Mouse (Mus musculus): Measurements from ENCODE around the gene Ndufa11.

Gene Ndufa11

DNA sequence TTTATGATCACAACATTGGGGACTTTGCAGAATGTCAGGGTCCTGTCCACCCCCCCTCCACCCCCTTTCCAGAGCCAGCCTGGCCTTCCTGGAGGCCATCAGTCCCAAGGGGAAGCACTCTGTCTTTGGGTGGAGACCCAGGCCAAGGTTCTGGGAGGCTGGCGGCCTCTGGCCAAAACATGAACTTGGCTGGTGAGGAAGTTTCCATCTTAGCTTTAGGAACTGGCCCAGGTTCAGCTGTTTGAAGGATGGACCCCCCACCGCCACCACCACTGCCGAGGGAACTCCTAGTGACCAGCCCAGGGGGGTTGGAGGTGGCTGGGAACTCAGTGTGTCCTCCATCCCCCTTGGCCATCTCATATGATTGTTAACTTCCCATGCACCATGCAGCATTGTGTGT lies 43.5 kb downstream of the Ndufa11 start:
- no peak for DNase-seq

DNA sequence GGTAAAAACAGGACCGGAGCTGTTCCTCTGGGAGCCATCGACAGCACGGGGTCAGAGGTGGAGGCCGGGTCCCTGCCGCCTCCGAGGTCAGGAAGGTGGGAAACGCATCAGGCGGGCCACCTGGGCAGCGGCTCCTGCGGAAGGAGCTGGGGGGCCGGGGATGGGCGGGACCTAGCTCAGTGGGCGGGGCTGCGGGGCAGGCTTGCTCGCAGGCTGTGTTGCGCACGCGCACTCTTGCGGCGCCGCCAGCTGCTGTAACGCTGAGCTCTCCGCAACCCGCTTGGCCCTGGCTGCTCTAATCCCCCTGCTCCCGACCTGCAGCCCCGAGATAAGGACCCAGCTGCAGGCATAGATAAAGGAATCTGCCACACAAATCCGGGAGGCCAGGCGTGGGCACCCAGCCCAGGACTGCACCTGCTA lies 44.4 kb downstream of the Ndufa11 start:
- peak; percentile 92 for DNase-seq

DNA sequence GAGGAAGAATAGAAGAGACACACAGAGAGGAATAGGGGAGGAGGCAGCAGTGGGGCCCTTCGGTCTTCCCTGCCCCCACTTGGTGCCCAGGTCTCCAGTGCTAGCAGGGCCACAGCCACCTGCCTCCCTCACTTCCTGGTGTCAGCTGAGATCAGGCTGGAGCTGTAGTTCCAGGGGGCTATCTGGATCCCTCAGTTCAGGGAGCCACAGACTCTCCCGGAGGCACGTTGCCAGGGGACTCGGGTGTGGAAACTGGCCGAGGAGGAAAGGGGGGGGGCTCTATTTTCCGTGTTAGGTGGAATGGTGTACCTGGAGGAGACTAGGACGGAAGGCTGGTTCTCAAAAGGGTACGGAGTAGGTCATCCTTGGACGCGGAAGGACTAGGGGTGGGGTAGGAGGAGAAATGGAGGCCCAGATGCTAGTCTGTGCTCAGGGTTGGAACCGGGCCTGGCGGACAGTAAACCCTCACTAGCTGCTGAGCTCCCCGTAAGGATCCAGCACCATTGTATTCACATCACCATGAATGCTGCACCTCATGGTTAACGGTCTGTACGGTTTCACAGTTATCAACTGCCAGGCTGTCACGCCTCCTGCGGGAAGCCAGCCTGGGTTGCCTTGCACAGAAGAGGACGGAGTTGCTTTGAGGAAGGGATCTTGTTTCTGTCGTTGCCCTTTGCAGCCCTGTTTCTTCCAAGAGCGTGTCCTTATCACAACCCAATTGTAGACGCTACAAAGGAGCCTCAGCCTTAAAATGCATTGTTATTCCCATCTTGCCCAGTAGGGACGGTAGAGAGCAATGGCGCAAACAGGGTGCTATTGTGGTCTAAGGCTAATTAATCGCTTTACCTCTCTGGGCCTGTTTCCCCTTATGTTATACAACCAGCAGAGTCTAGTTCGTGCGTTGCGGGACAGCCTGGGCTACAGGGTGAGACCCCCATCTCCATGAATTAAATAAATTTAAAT lies 45.5 kb downstream of the Ndufa11 start:
- DNase-seq, result peak; percentile 53

GRCm38 (mm10) chr17:56763741-56764250 lies 46.2 kb downstream of the Ndufa11 start:
- DNase-seq, result no peak

DNA sequence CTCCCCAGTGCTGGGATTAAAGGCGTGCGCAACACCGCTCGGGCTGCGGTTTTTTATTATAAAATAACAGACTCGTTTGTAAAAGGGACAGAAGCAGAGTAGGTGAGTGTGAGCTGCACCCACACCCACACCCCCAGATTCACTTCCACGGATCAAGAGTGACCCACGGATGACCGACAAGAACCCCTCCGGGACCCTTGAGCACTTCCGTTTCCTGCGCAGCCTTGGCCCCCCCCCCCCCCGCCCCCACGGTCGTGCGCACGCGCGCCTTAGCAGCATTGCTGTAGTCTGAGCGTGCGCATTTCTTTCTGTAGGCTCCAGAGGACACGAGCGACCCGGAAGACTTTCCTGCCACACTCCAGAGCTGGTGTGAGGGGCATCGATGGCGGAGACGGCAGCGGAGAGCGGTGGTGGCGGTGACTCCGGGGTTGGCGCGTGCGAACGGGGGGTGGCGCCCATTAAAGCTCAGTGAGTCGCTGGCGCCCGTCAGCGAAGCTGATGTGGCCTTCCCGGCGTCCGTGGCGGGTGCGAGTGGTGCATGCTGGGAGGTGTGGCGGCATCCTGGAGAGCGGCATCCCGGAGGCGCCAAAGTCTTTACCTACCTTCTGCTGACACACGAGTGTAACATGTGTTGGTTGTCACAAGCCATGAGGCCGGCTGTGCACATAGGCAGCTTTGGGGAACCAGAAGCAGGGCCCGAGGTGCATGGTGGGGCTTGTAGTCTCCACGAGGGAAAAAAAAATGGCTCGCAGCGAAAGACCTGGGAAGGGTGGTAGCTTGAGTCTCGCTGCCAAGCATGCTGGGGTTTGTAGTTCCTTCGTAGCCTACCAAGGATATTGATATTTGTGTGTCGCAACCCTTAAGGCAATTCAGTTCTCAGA lies 47.1 kb downstream of the Ndufa11 start, which contains the start of gene Dus3l:
Dus3l (plus strand) TSS at position 284 of the 881 bp plus-strand sequence.
- DNase-seq, result peak; percentile 77

- DNase-seq, result no peak
Measured at GRCm38 (mm10) chr17:56765431-56765830, 47.9 kb downstream of the Ndufa11 start.

DNA sequence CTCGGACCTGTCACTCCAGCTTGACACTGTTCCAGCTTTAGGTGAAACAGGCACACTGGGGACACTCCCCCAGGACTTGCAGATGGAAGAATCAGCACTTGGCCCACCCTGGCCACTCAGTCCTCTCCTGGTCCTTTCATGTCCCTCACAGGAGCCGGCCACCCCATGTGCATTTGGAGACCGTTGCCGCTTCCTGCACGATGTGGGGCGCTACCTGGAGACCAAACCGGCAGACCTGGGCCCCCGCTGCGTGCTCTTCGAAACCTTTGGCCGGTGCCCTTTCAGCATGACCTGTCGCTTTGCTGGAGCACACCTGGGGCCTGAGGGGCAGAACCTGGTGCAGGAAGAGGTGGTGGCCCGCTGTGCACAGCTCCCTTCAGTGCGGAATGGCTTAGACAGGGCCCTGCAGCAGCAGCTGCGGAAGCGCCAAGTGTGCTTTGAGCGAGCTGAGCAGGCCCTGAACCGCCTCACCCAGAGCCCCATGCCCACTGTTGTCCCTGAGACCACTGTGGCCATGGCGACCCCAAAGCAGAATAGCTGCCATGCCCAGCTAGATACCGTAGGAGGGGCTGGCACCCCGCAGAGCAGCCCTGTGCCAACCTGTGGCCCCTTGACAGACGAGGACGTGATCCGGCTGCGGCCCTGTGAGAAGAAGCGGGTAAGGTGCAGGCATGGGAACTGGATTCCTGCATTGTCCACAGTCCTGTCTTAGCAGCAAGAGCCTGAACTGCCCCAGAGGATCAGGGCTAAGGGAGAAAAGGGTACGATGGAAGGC lies 49.3 kb downstream of the Ndufa11 start:
- DNase-seq, result no peak

- DNase-seq, result no peak
Measured at GRCm38 (mm10) chr17:56767531-56768135, 50.1 kb downstream of the Ndufa11 start.

GRCm38 (mm10) chr17:56768941-56769340 lies 51.4 kb downstream of the Ndufa11 start:
- no peak for DNase-seq

DNA sequence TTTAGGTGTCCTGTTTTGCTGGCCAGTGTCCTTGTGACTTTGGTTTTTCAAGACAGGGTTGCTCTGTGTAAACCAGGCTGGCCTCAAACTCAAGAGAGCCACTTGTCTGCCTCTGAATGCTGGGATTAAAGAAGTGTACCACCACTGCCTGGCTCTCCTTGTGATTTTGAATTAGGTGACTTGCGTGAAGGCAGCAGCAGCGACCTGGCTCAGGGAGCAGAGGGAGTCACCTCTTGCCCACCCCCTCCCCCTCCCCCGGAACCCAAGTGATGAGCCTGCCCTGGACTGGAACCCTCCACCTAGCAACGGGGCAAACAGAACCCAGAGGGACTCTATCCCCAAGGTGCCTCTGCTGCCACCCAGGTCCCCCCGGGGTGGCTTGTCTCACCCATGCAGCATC lies 52.4 kb downstream of the Ndufa11 start, which contains the start of gene Prr22:
Prr22 (plus strand) TSS at position 301 of the 400 bp plus-strand sequence.
- DNase-seq, result no peak

Measured in right cerebral cortex, postnatal 4 days (tissue).